Mouse (Mus musculus) testis, adult 2 months (tissue): ENCODE measurements at regions not wholly inside any gene's neighbourhood (a gene's known extent, or its start where the extent isn't known, plus 50 kb on each side); places are given as distances from the start of the nearest gene placed in this dataset.

Source experiments
- H3K27ac ChIP-seq: fragments of 200-500 bp; 2 replicates; pipeline ENCODE4 v1.5.1; 2012; ENCODE audit warnings: low read depth, low read length; ENCODE audit not compliant: control insufficient read depth, insufficient read depth
- H3K27me3 ChIP-seq: fragments of 200-500 bp; 2 replicates; pipeline ENCODE4 v1.6.1; 2012; ENCODE audit warnings: mild to moderate bottlenecking, low read length, moderate library complexity; ENCODE audit not compliant: control insufficient read depth, insufficient read depth
- H3K36me3 ChIP-seq: fragments of 200-500 bp; 2 replicates; pipeline ENCODE4 v1.6.1; 2012; ENCODE audit warnings: mild to moderate bottlenecking, low read length; ENCODE audit not compliant: control insufficient read depth, insufficient read depth
- H3K4me1 ChIP-seq: fragments of 200-500 bp; 2 replicates; pipeline ENCODE4 v1.6.1; 2012; ENCODE audit warnings: low read length; ENCODE audit not compliant: control insufficient read depth, insufficient read depth
- H3K4me3 ChIP-seq: fragments of 200-500 bp; 2 replicates; pipeline ENCODE4 v1.5.1; 2012; ENCODE audit warnings: low read depth, mild to moderate bottlenecking, low read length, moderate library complexity, mixed read lengths; ENCODE audit not compliant: control insufficient read depth
- CTCF ChIP-seq: fragments of 200-500 bp; IDR thresholded peaks from 2 replicates; pipeline ENCODE4 v1.5.1; 2012; ENCODE audit warnings: low read depth, mild to moderate bottlenecking, inconsistent platforms, low read length, moderate library complexity; ENCODE audit not compliant: control insufficient read depth, insufficient read depth, insufficient replicate concordance
- POLR2A ChIP-seq: fragments of 200-500 bp; IDR thresholded peaks from 2 replicates; pipeline ENCODE4 v1.6.1; 2012; ENCODE audit warnings: low read depth, mild to moderate bottlenecking, inconsistent platforms, low read length, moderate library complexity; ENCODE audit not compliant: control insufficient read depth

- no peaks in the 10 kb centered on the region for H3K27me3 ChIP-seq
- H3K36me3 ChIP-seq, result no peaks in the 10 kb centered on the region
- no peak overlapping the region for H3K4me3 ChIP-seq
- no peak for TF ChIP-seq CTCF
- no peak for TF ChIP-seq POLR2A
- no peaks in the 10 kb centered on the region for H3K4me1 ChIP-seq
- H3K27ac ChIP-seq, result no peak overlapping the region
These were observed 247.3 kb downstream of the Irx2 start for GRCm38 (mm10) chr13:72875921-72876320.

- no peaks in the 10 kb centered on the region for H3K36me3 ChIP-seq
- no peak overlapping the region for H3K4me3 ChIP-seq
- TF ChIP-seq POLR2A (no peak), CTCF (no peak)
- no peak overlapping the region for H3K27ac ChIP-seq
- no peaks in the 10 kb centered on the region for H3K4me1 ChIP-seq
- no peaks in the 10 kb centered on the region for H3K27me3 ChIP-seq
These were observed 266.4 kb downstream of the Irx2 start for GRCm38 (mm10) chr13:72894982-72895381.

GRCm38 (mm10) chr13:72902576-72902975 lies 274.0 kb downstream of the Irx2 start:
- TF ChIP-seq POLR2A (no peak), CTCF (no peak)
- no peaks in the 10 kb centered on the region for H3K27me3 ChIP-seq
- no peaks in the 10 kb centered on the region for H3K36me3 ChIP-seq
- no peaks in the 10 kb centered on the region for H3K4me1 ChIP-seq
- no peak overlapping the region for H3K4me3 ChIP-seq
- H3K27ac ChIP-seq, result no peak overlapping the region

GRCm38 (mm10) chr13:72918895-72919294 lies 290.3 kb downstream of the Irx2 start:
- TF ChIP-seq POLR2A, result no peak
- no peak for TF ChIP-seq CTCF
- H3K27me3 ChIP-seq, result no peaks in the 10 kb centered on the region
- H3K36me3 ChIP-seq, result no peaks in the 10 kb centered on the region
- no peaks in the 10 kb centered on the region for H3K4me1 ChIP-seq
- no peak overlapping the region for H3K4me3 ChIP-seq
- no peak overlapping the region for H3K27ac ChIP-seq

GRCm38 (mm10) chr13:72920368-72920767 lies 291.7 kb downstream of the Irx2 start:
- Histone ChIP-seq H3K27ac (no peak overlapping the region), H3K4me1 (no peaks in the 10 kb centered on the region), H3K27me3 (no peaks in the 10 kb centered on the region), H3K36me3 (no peaks in the 10 kb centered on the region), H3K4me3 (no peak overlapping the region)
- TF ChIP-seq CTCF (no peak), POLR2A (no peak)

GRCm38 (mm10) chr13:72924560-72925135 lies 296.0 kb downstream of the Irx2 start:
- no peaks in the 10 kb centered on the region for H3K27me3 ChIP-seq
- H3K27ac ChIP-seq, result no peak overlapping the region
- no peak overlapping the region for H3K4me3 ChIP-seq
- TF ChIP-seq CTCF (no peak), POLR2A (no peak)
- no peaks in the 10 kb centered on the region for H3K36me3 ChIP-seq
- no peaks in the 10 kb centered on the region for H3K4me1 ChIP-seq

GRCm38 (mm10) chr13:72937246-72937645 lies 308.6 kb downstream of the Irx2 start:
- H3K4me3 ChIP-seq, result no peak overlapping the region
- H3K36me3 ChIP-seq, result no peaks in the 10 kb centered on the region
- TF ChIP-seq POLR2A (no peak), CTCF (no peak)
- H3K27me3 ChIP-seq, result no peaks in the 10 kb centered on the region
- H3K4me1 ChIP-seq, result no peaks in the 10 kb centered on the region
- no peak overlapping the region for H3K27ac ChIP-seq

- Histone ChIP-seq H3K4me1 (no peaks in the 10 kb centered on the region), H3K36me3 (no peaks in the 10 kb centered on the region), H3K27ac (no peak overlapping the region), H3K4me3 (no peak overlapping the region), H3K27me3 (no peaks in the 10 kb centered on the region)
- TF ChIP-seq POLR2A (no peak), CTCF (no peak)
These were observed 309.7 kb downstream of the Irx2 start for GRCm38 (mm10) chr13:72938156-72938874.
